9 mouse cellular contexts compared by ENCODE assay signal in the genomic region with DNA sequence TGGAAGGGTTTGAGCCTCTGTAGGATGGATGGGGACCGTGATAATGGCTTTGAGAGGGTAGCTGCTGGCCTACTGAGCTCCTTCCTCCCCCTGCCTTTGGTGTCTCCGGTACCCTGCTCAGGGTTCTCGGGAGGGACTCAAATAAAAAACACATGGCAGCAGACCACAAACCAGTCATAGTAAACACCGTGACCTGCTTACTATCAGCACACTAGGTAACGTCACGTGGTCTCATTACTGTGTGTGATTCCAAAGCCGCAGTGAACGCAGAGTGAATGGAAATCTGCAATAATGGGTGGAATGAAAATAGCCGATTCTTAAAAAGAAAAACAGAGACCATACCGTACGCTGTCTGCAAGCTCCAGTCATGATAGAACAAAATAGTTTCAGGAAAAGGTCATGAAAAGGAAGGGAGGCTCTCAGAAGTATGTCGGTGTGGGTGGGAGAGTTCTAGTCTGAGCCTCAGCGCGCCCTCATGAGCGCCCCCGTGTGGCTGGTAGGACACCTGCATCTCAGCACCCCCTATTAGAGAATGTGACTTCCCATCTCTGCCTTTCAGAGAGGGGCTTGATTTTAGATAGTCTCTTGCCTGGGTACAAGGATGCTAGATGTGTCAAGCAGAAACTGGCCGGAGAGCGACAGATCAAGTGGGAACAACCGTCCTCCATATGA.
A peak's percentile ranks its signal among the peaks of the same experiment; 100 is the strongest.
DNase-seq lines count a peak whose midpoint lies in the region; ATAC-seq and TF ChIP-seq lines count a peak whose summit lies in the region.
"Had no signal": no experiment of that assay in that cellular context is flagged by ENCODE, and none has a peak within 500 bp of the region (broad histone marks: within the 10 kb centered on the region; RNA-seq: fewer than 3 reads in every experiment).

No protein-coding gene starts in this region.

- peak; percentile 87 for TF ChIP-seq CTCF in bone marrow, adult 2 months (IDR thresholded peaks at IDR 0.05; ENCODE audit: control insufficient read depth, insufficient read depth, low read length)

- WGBS in bone marrow, adult 2 months, result 40% methylated on average over 19 of the region's 19 CpGs
- 49% methylated on average over 19 of the region's 19 CpGs for WGBS in hindbrain, embryonic 12.5 days
- 48% methylated on average over 19 of the region's 19 CpGs for WGBS in midbrain, embryonic 12.5 days
- WGBS in stomach, embryonic 14.5 days, result 44% methylated on average over 19 of the region's 19 CpGs

- intact Hi-C loops in left cerebral cortex, postnatal 4 days (cut with DNase I), result loop anchor here (5.0 kb wide), 1 partner anchor 115 kb away; a partner anchor contains a TSS

- no peak overlapping the region for H3K9ac ChIP-seq in hindbrain, embryonic 12.5 days
- no peak overlapping the region for H3K9ac ChIP-seq in midbrain, embryonic 12.5 days (replicated peaks)
- no peak overlapping the region for H3K9ac ChIP-seq in stomach, embryonic 14.5 days (replicated peaks; ENCODE audit: low read depth, low read length)

- no peaks in the 10 kb centered on the region for H3K9me3 ChIP-seq in hindbrain, embryonic 12.5 days (replicated peaks)
- no peaks in the 10 kb centered on the region for H3K9me3 ChIP-seq in midbrain, embryonic 12.5 days
- no peaks in the 10 kb centered on the region for H3K9me3 ChIP-seq in stomach, embryonic 14.5 days (ENCODE audit: control insufficient read depth, low read depth, low read length)

- no peak overlapping the region for H3K27ac ChIP-seq in bone marrow, adult 2 months (ENCODE audit: control insufficient read depth, insufficient read depth, low read depth, low read length, poor library complexity)
- no peak overlapping the region for H3K27ac ChIP-seq in hindbrain, embryonic 12.5 days
- H3K27ac ChIP-seq in midbrain, embryonic 12.5 days (replicated peaks), result peak overlapping the region; percentile 47
- H3K27ac ChIP-seq in stomach, embryonic 14.5 days (ENCODE audit: low read length), result no peak overlapping the region

- no peak overlapping the region for H3K4me2 ChIP-seq in hindbrain, embryonic 12.5 days (replicated peaks)
- no peak overlapping the region for H3K4me2 ChIP-seq in midbrain, embryonic 12.5 days (replicated peaks)
- H3K4me2 ChIP-seq in stomach, embryonic 14.5 days (replicated peaks; ENCODE audit: low read depth, low read length), result no peak overlapping the region

- H3K27me3 ChIP-seq in hindbrain, embryonic 12.5 days, result no peaks in the 10 kb centered on the region
- no peaks in the 10 kb centered on the region for H3K27me3 ChIP-seq in midbrain, embryonic 12.5 days
- H3K27me3 ChIP-seq in stomach, embryonic 14.5 days (ENCODE audit: control insufficient read depth, insufficient read depth, low read length), result no peaks in the 10 kb centered on the region

- TF ChIP-seq POLR2A in bone marrow, adult 2 months (IDR thresholded peaks at IDR 0.05; ENCODE audit: borderline replicate concordance, control insufficient read depth, low read depth, low read length), result no peak

- ATAC-seq in hindbrain, embryonic 12.5 days (ENCODE audit: low FRiP score), result peak; percentile 53; the same call in 1 of the 2 replicates
- peak; percentile 62; the same call in 1 of the 2 replicates for ATAC-seq in midbrain, embryonic 12.5 days (ENCODE audit: low FRiP score, low read depth)
- ATAC-seq in stomach, embryonic 14.5 days (ENCODE audit: insufficient number of reproducible peaks, insufficient read depth, low FRiP score, low read depth), result 0 out of 2 replicates have a peak, but pooled peaks have one; percentile 16

- no peak overlapping the region for H3K4me3 ChIP-seq in bone marrow, adult 2 months (replicated peaks; ENCODE audit: control insufficient read depth, low read depth, low read length)
- H3K4me3 ChIP-seq in hindbrain, embryonic 12.5 days, result no peak overlapping the region
- no peak overlapping the region for H3K4me3 ChIP-seq in midbrain, embryonic 12.5 days
- H3K4me3 ChIP-seq in stomach, embryonic 14.5 days (ENCODE audit: low read depth, low read length), result no peak overlapping the region
- H3K4me3 ChIP-seq: erythroblast, embryonic 14.5 days had no signal

- peaks cover 32% of the 10 kb centered on the region for H3K36me3 ChIP-seq in hindbrain, embryonic 12.5 days
- peaks cover 33% of the 10 kb centered on the region for H3K36me3 ChIP-seq in midbrain, embryonic 12.5 days
- peaks cover 16% of the 10 kb centered on the region; the same call in 1 of the 2 replicates for H3K36me3 ChIP-seq in stomach, embryonic 14.5 days (ENCODE audit: control insufficient read depth, insufficient read depth, low read length)

- peak; percentile 43 for DNase-seq in layer of hippocampus, adult 11-12 months (ENCODE audit: low spot score)
- no peak for DNase-seq in layer of hippocampus, adult 9-11 months
- peak; percentile 41 for DNase-seq in fibroblast of lung, adult 2 months (ENCODE audit: low read depth)
- DNase-seq in left cerebral cortex, postnatal 4 days, result peak; percentile 72

- H3K4me1 ChIP-seq in bone marrow, adult 2 months (ENCODE audit: control insufficient read depth, insufficient read depth, low read length), result no peaks in the 10 kb centered on the region
- H3K4me1 ChIP-seq in hindbrain, embryonic 12.5 days, result no peaks in the 10 kb centered on the region
- no peaks in the 10 kb centered on the region; the same call in 1 of the 2 replicates for H3K4me1 ChIP-seq in midbrain, embryonic 12.5 days
- H3K4me1 ChIP-seq in stomach, embryonic 14.5 days (ENCODE audit: control insufficient read depth, insufficient read depth, low read length), result no peaks in the 10 kb centered on the region
